In genomic region chr8:123717516-123718490, GRCm38 (mm10) we compare ENCODE assay signal across 8 mouse cellular contexts.
DNase-seq lines count a peak whose midpoint lies in the region; ATAC-seq and TF ChIP-seq lines count a peak whose summit lies in the region.

No protein-coding gene starts in this region.

- H3K27me3 ChIP-seq in intestine, embryonic 16.5 days (replicated peaks; ENCODE audit: control insufficient read depth, insufficient read depth, low read length) = no peaks in the 10 kb centered on the region
- H3K27me3 ChIP-seq in liver, embryonic 16.5 days (ENCODE audit: control insufficient read depth, insufficient read depth, low read depth, low read length) = no peaks in the 10 kb centered on the region

- no peak overlapping the region for H3K4me3 ChIP-seq in left cerebral cortex, adult 2 months
- H3K4me3 ChIP-seq in intestine, embryonic 16.5 days (ENCODE audit: low read length) = no peak overlapping the region
- H3K4me3 ChIP-seq in liver, embryonic 16.5 days (ENCODE audit: low read depth, low read length) = no peak overlapping the region

- no peak for TF ChIP-seq CTCF in left cerebral cortex, adult 2 months (IDR thresholded peaks at IDR 0.05)

- no peak overlapping the region for H3K4me2 ChIP-seq in intestine, embryonic 16.5 days (ENCODE audit: low read depth, low read length)
- H3K4me2 ChIP-seq in liver, embryonic 16.5 days (ENCODE audit: low read depth, low read length) = no peak overlapping the region

- H3K9ac ChIP-seq in intestine, embryonic 16.5 days (ENCODE audit: low read depth, low read length) = peak overlapping the region; percentile 16; the same call in 1 of the 2 replicates
- H3K9ac ChIP-seq in liver, embryonic 16.5 days (ENCODE audit: low read depth, low read length) = no peak overlapping the region

- intact Hi-C loops in left cerebral cortex, adult 2 months (cut with DNase I) = no loop called here
- intact Hi-C loops in left cerebral cortex, postnatal 10 days (cut with DNase I) = no loop called here

- 70% methylated on average over 15 of the region's 15 CpGs for WGBS in intestine, embryonic 16.5 days
- WGBS in liver, embryonic 16.5 days (ENCODE audit: insufficient replicate concordance) = 72% methylated on average over 14 of the region's 15 CpGs

- no peaks in the 10 kb centered on the region for H3K36me3 ChIP-seq in intestine, embryonic 16.5 days (ENCODE audit: control insufficient read depth, insufficient read depth, low read length)
- no peaks in the 10 kb centered on the region for H3K36me3 ChIP-seq in liver, embryonic 16.5 days (ENCODE audit: control insufficient read depth, insufficient read depth)

- no peak for DNase-seq in left cerebral cortex, adult 2 months (ENCODE audit: extremely low spot score in 1 of 2, low spot score in 2 of 2)
- no peak for DNase-seq in left cerebral cortex, postnatal 10 days (ENCODE audit: extremely low spot score in 1 of 2, low spot score in 2 of 2)
- peak; percentile 37 for DNase-seq in embryo, embryonic 11 days
- DNase-seq in frontal cortex, postnatal 36 days (ENCODE audit: low spot score in 2 of 2) = no peak
- DNase-seq in spleen, postnatal 4 days (ENCODE audit: low spot score in 2 of 2) = no peak
- DNase-seq in layer of hippocampus, postnatal 36 days = no peak

- H3K4me1 ChIP-seq in intestine, embryonic 16.5 days (ENCODE audit: control insufficient read depth, insufficient read depth, low read length) = peaks cover 32% of the 10 kb centered on the region
- peaks cover 13% of the 10 kb centered on the region for H3K4me1 ChIP-seq in liver, embryonic 16.5 days (ENCODE audit: control insufficient read depth, low read depth, low read length)

- H3K27ac ChIP-seq in left cerebral cortex, adult 2 months = peak overlapping the region; percentile 32; the same call in 1 of the 2 replicates
- H3K27ac ChIP-seq in intestine, embryonic 16.5 days (ENCODE audit: low read length) = 0 out of 2 replicates have a peak overlapping the region, but pooled peaks have one; percentile 18
- peak overlapping the region; percentile 73 for H3K27ac ChIP-seq in liver, embryonic 16.5 days (ENCODE audit: low read length)

- ATAC-seq in intestine, embryonic 16.5 days = peak; percentile 19; the same call in 1 of the 2 replicates
- ATAC-seq in liver, embryonic 16.5 days (ENCODE audit: low read depth) = peak; percentile 88

- no peaks in the 10 kb centered on the region for H3K9me3 ChIP-seq in intestine, embryonic 16.5 days (ENCODE audit: control insufficient read depth, low read length)
- no peaks in the 10 kb centered on the region for H3K9me3 ChIP-seq in liver, embryonic 16.5 days (replicated peaks; ENCODE audit: control insufficient read depth, low read length)

Comparison
In these comparisons a context has a peak if more than half of its experiments do, and no peak if none do; other contexts are left out.
1. H3K27ac ChIP-seq: peak in every context shown above with its lines; median percentile 73 in liver, embryonic 16.5 days; 32 in left cerebral cortex, adult 2 months; 18 in intestine, embryonic 16.5 days.